Mouse (Mus musculus) yolk sac, embryonic 10.5 days (tissue): ENCODE data around the gene Klra10.
"Not testable (repeated sequence)": the region's sequence is repeated elsewhere in the genome, so short reads cannot be mapped to it uniquely, and the experiment has no call there.

Source experiments
- DNase-seq: peaks from one replicate; pipeline ENCODE4 v3.0.0-alpha.2; 2017; ENCODE audit warnings: low spot score

Gene Klra10

DNA sequence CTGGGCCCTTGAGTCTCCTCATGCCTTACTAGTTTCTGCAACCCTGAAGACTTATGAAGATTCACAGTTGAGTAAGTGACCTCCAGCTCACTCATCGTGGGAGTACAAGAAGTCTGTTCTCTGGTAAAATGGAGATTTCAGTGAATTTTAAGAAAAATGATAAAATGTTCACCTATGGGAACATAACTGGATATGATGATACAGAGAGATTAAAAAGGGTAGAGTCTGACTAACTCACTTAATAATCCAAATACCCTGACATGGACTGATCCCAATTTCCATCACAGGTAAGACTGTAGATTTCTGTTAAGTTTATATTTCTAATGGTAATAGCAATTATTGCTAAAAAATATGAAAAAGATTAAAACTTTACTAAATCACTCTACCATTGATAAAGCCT lies at the start of gene Klra10:
TSS of gene Klra10 (minus strand) at position 101 of the 400 bp plus-strand sequence.
- DNase-seq, result not testable (repeated sequence)

DNA sequence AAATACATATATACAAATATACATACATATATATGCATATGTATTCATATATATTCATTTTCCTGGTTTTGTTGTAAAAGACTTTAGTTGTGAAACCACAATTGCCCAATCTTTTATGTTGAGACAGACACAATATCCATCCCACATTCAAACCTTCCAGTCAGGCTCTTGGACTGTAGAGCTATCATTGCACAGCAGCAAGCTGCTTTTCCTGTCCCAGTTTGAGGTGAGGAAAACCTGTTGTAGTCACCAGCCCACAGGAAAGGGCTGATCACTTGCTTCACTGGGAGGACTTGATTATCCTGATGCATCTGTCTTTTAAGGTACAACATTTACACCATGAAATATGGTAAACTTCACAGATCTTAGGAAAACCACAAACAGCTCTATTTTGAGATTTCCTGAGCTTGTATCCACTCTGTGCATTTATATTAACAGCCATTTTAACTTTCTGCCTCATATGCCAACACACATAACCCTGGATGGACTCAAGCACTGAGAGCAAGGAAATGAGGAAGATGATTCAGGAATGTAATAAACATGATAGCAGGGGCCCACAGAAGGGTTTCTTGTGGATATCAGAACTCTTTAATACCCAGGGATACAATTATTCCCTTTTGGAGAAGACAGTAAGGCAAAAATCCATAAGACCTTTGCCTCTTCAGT lies 6.4 kb upstream of the Klra10 start:
- no peak for DNase-seq

DNA sequence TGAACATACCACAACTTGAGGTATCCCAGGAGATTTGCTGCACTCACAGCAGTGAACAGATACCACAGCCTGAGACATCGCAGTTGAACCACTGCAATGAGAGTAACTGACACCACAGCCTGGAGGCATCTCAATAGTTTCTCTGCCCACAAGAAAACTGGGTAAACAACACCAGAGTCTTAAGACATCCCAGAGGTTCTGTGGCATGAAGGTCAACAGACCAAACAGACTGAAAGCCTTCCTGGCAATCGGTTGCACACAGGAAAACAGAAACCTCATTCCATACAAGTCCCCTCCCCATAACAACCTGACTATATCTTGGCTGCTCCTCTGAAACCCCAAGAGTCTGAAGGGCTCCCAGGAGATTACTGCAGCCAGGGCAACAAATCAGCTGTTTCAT lies 26.4 kb downstream of the Klra10 start:
- DNase-seq, result no peak

DNA sequence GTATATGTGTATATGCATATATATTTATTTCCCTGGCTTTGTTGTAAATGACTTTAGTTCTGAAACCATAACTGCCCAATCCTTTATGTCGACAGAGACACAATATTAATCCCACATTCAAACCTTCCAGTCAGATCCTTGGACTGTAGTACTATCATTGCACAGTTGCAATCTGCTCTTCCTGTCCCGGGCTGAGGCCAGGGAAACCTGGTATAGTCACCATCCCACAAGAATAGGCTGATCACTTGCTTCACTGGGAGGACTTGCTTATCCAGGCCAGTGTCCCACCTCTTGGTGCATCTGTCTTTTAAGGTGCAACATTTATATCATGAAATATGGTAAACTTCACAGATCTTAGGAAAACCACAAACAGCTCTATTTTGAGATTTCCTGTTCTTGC lies 44.2 kb downstream of the Klra10 start:
- DNase-seq, result no peak

DNA sequence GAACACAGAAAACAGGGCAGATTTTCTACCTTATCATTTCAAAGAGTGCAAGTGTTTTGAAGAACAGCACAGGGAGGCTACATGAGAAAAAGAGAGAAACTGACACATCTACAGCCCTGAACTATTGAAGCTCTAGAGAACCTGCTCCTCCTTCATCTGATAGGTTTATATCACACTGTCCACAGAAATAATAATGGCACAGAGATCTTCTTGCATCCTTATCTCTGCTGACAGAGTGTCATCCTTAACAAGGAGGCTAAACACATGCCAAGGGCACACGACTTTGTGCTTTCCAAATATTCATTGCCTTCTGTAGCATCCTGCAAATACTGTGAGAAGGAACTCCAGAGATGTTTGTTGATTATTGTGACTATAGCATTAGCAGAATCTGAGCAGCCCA lies 45.1 kb downstream of the Klra10 start:
- DNase-seq, result no peak

DNA sequence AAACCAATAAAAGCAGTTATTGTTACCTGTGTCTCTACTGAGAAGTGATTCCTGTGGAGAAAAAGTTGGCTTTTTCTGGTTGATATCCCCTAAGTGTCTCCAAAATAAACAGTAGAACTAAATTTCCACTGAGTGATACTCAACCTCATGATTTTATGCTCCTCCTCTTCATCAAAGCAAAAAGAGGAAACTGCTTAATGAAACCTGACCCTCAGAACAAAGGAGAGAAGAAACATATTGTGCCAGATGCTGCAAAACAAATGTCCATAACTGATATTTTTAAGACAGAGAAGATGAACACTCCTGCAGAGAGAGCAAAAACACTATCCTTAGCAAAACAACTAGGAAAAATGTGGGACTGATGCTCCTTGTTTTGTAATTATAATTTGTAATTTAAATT lies 48.5 kb downstream of the Klra10 start, which contains the start of gene Klra7:
TSS of gene Klra7 (minus strand) at position 101 of the 400 bp plus-strand sequence.
- DNase-seq, result no peak
